Mouse (Mus musculus) granulocyte monocyte progenitor cell, adult 5-6 weeks (primary cell): ENCODE results near the gene Tdrd7. TPM values are rescaled to one million over a fixed set of nuclear protein-coding genes. Genes with fewer than 3 reads are reported as not detected.

Experiments
- ATAC-seq: replicated peaks from 2 replicates; pipeline ENCODE4 v1.8.0; 2016; ENCODE audit warnings: mild to moderate bottlenecking, moderate TSS enrichment, inconsistent platforms; ENCODE audit not compliant: poor library complexity, severe bottlenecking
- total RNA-seq, 2 experiments: library from RNA; stranded (forward) in 1 of 2; stranded (reverse) in 1 of 2; fragments of 200-712, 200-1000 nt in 1 of 2; fragments of >200 nt in 1 of 2; fragmentation: Nextera tagmentation in 1 of 2; gene quantifications; 2 replicates each; pipeline ENCODE4 v1.2.3; 2014 to 2017

Tdrd7 gene
- total RNA-seq, 2 experiments from 2014 or later = 8.3 to 38.7 TPM

GRCm38 (mm10) chr4:46039899-46040298 lies 74.8 kb downstream of the Tdrd7 start:
- no peak for ATAC-seq

GRCm38 (mm10) chr4:46040594-46041192 lies 75.6 kb downstream of the Tdrd7 start:
- peak; percentile 58 for ATAC-seq

GRCm38 (mm10) chr4:46041761-46042504 lies 76.8 kb downstream of the Tdrd7 start:
- no peak for ATAC-seq

GRCm38 (mm10) chr4:46042505-46042850 lies 77.3 kb downstream of the Tdrd7 start:
- ATAC-seq = no peak

- no peak for ATAC-seq
These were observed 78.2 kb downstream of the Tdrd7 start for GRCm38 (mm10) chr4:46043361-46043760.

- ATAC-seq = no peak
These were observed 82.8 kb downstream of the Tdrd7 start for GRCm38 (mm10) chr4:46047971-46048370.

GRCm38 (mm10) chr4:46048418-46048817 lies 83.3 kb downstream of the Tdrd7 start:
- ATAC-seq = no peak

GRCm38 (mm10) chr4:46053323-46054107 lies 88.4 kb downstream of the Tdrd7 start:
- no peak for ATAC-seq

GRCm38 (mm10) chr4:46056163-46056562 lies 91.0 kb downstream of the Tdrd7 start:
- no peak for ATAC-seq

- ATAC-seq = no peak
These were observed 96.3 kb downstream of the Tdrd7 start for GRCm38 (mm10) chr4:46061259-46061962.

- no peak for ATAC-seq
These were observed 98.7 kb downstream of the Tdrd7 start for GRCm38 (mm10) chr4:46063841-46064240.

- ATAC-seq = no peak
These were observed 99.1 kb downstream of the Tdrd7 start for GRCm38 (mm10) chr4:46064263-46064662.

- no peak for ATAC-seq
These were observed 99.8 kb downstream of the Tdrd7 start for GRCm38 (mm10) chr4:46064961-46065360.

GRCm38 (mm10) chr4:46065695-46066340 lies 100.7 kb downstream of the Tdrd7 start:
- no peak for ATAC-seq

- ATAC-seq = no peak
These were observed 102.9 kb downstream of the Tdrd7 start for GRCm38 (mm10) chr4:46068060-46068459.

GRCm38 (mm10) chr4:46068573-46068972 lies 103.4 kb downstream of the Tdrd7 start:
- no peak for ATAC-seq

- ATAC-seq = no peak
These were observed 104.8 kb downstream of the Tdrd7 start for GRCm38 (mm10) chr4:46069851-46070482.

- no peak for ATAC-seq
These were observed 107.5 kb downstream of the Tdrd7 start for GRCm38 (mm10) chr4:46072631-46073030.

- no peak for ATAC-seq
These were observed 108.6 kb downstream of the Tdrd7 start for GRCm38 (mm10) chr4:46073736-46074135.

GRCm38 (mm10) chr4:46075664-46076063 lies 110.5 kb downstream of the Tdrd7 start:
- ATAC-seq = no peak
